Mouse (Mus musculus) hindbrain, embryonic 11.5 days (tissue): ENCODE measurements around the gene Lysmd4. TPM values are rescaled to one million over a fixed set of nuclear protein-coding genes. Genes with fewer than 3 reads are reported as not detected.

Source experiments
- ATAC-seq: fragments of 200-750 bp; cut with Nextera tagmentation; 2 replicates; pipeline ENCODE4 v1.8.0; 2017; ENCODE audit warnings: mild to moderate bottlenecking, moderate TSS enrichment, moderate library complexity; ENCODE audit not compliant: low FRiP score
- DNase-seq: peaks from one replicate; pipeline ENCODE4 v3.0.0-alpha.2; 2015; ENCODE audit warnings: low spot score
- H3K27ac ChIP-seq: fragments of 300-500 bp; sonication (generic); 2 replicates; pipeline ENCODE4 v1.5.1; 2014; ENCODE audit warnings: mild to moderate bottlenecking, low read depth, low read length
- H3K27me3 ChIP-seq: fragments of 300-500 bp; sonication (generic); 2 replicates; pipeline ENCODE4 v1.6.1; 2014; ENCODE audit warnings: mild to moderate bottlenecking, low read length, moderate library complexity, mixed read lengths; ENCODE audit not compliant: control insufficient read depth, insufficient read depth
- H3K36me3 ChIP-seq: fragments of 300-500 bp; sonication (generic); 2 replicates; pipeline ENCODE4 v1.6.1; 2014; ENCODE audit warnings: mild to moderate bottlenecking, low read length, moderate library complexity, mixed read lengths; ENCODE audit not compliant: control insufficient read depth, insufficient read depth
- H3K4me1 ChIP-seq: fragments of 300-500 bp; sonication (generic); replicated peaks from 2 replicates; pipeline ENCODE4 v1.6.1; 2014; ENCODE audit warnings: low read length, mixed read lengths; ENCODE audit not compliant: control insufficient read depth, insufficient read depth
- H3K4me2 ChIP-seq: fragments of 300-500 bp; sonication (generic); replicated peaks from 2 replicates; pipeline ENCODE4 v1.6.1; 2014; ENCODE audit warnings: mild to moderate bottlenecking, low read depth, low read length
- H3K4me3 ChIP-seq: fragments of 300-500 bp; sonication (generic); 2 replicates; pipeline ENCODE4 v1.5.1; 2014; ENCODE audit warnings: low read depth, low read length
- H3K9ac ChIP-seq: fragments of 300-500 bp; sonication (generic); 2 replicates; pipeline ENCODE4 v1.6.1; 2014; ENCODE audit warnings: low read depth, low read length
- H3K9me3 ChIP-seq: fragments of 300-500 bp; sonication (generic); 2 replicates; pipeline ENCODE4 v1.6.1; 2016; ENCODE audit warnings: low read length; ENCODE audit not compliant: control insufficient read depth
- WGBS: fragments of 180-500 bp; shearing (Covaris S2); extraction: QIAGEN DNeasy Blood & Tissue Kit; methylation state at CpG from one replicate; pipeline ENCODE4 v1.1.7; 2014; 5-methylcytosine and 5-hydroxymethylcytosine counted together
- polyA plus RNA-seq: library from polyadenylated mRNA; unstranded; fragments of >200 nt; fragmentation: Nextera tagmentation; extraction: Ambion mirVana; gene quantifications from 2 replicates; pipeline ENCODE4 v1.2.1, GENCODE M21; 2014

The Lysmd4 gene
- polyA plus RNA-seq, 1 experiment from 2014 or later: 11.0 TPM

DNA sequence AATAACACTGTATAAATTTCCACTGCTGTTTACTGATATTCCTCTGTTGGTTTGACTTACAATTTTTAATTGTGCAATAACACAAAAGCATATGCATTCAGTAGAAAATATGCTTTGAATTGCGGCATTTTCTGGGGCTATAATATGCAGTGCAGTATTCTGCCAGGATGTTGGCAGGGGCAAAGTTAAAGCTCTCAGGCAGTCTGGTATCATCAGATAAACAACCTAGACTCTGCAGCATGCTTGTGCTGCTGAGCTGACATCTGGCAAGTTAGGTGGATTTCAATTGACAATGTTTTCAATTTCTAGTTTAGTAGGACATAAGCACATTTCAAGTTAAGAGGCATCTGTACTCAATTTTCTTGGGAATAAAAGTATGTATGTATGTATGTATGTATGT is 69.0 kb downstream of the Lysmd4 start:
- no peak overlapping the region for H3K4me2 ChIP-seq
- H3K27ac ChIP-seq: no peak overlapping the region
- no peak for ATAC-seq
- 96% methylated on average over 1 of the region's 1 CpGs for WGBS
- H3K27me3 ChIP-seq: no peaks in the 10 kb centered on the region
- no peaks in the 10 kb centered on the region for H3K9me3 ChIP-seq
- no peak overlapping the region for H3K9ac ChIP-seq
- H3K4me3 ChIP-seq: no peak overlapping the region
- no peaks in the 10 kb centered on the region for H3K36me3 ChIP-seq
- DNase-seq: no peak
- H3K4me1 ChIP-seq: no peaks in the 10 kb centered on the region

DNA sequence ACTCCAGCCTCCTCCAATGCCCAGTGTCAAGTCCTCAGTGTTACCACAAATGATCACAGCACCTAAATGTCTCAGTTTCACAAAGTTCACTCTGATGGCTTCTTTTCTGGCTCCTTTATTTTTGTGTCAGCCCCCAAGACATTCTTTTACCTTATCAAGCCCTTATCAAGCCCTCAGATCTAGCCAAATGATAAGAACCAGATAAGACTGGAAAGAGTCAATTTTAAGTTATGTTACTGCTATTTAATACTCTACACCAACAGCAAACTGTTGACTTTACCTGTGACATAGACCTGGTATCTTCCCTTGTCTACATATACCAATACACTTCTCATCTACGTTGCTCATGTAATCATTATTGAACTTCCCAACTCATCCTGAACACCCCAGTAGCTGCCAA is 74.1 kb downstream of the Lysmd4 start:
- Histone ChIP-seq H3K27me3 (no peaks in the 10 kb centered on the region), H3K4me1 (no peaks in the 10 kb centered on the region), H3K27ac (no peak overlapping the region), H3K9ac (no peak overlapping the region), H3K36me3 (no peaks in the 10 kb centered on the region), H3K4me3 (no peak overlapping the region), H3K9me3 (no peaks in the 10 kb centered on the region), H3K4me2 (no peak overlapping the region)
- DNase-seq: no peak
- ATAC-seq: no peak
- WGBS: 84% methylated on average over 1 of the region's 1 CpGs

DNA sequence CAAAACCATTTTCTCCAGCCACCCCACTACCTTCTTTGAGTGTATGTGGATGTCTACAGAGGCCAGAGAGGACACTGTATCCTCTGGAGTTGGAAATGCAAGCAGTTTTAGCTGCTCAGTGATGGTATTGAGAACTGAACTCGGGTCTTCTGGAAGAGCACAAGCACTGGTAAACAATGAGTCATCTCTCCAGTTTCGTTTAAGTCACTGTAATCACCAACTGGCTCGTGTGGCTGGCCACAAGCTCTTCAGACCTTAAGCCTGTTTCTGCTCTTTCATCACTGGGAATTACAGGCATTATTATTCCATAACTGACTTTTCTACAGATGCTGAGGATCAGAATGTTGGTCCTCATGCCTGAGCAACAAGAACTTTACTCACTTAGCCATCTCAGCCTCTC is 82.6 kb downstream of the Lysmd4 start:
- Histone ChIP-seq H3K9me3 (no peaks in the 10 kb centered on the region), H3K4me1 (no peaks in the 10 kb centered on the region), H3K4me2 (no peak overlapping the region), H3K27ac (no peak overlapping the region), H3K4me3 (no peak overlapping the region), H3K9ac (no peak overlapping the region), H3K27me3 (no peaks in the 10 kb centered on the region), H3K36me3 (no peaks in the 10 kb centered on the region)
- WGBS: 94% methylated on average over 3 of the region's 3 CpGs
- ATAC-seq: no peak
- DNase-seq: no peak

DNA sequence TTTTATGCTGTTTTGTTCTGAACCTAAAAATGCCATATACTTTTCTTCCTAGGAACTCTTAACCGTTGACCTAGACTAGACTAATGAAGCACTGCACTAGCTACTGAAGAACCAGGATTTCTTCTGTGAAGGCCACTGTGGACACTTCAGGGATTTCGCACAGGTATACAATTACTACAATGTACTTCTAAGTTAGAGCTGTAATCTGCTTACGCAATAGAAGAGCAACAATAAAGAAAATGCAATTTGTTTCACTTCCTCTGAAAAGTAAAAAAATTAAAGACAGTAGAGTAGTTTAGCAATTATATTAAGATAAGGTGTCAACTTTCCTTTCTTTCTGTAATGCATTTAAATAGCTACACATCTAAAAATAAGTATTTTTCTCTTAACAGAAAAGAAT is 84.7 kb downstream of the Lysmd4 start:
- Histone ChIP-seq H3K4me3 (no peak overlapping the region), H3K27me3 (no peaks in the 10 kb centered on the region), H3K36me3 (no peaks in the 10 kb centered on the region), H3K4me2 (no peak overlapping the region), H3K9me3 (no peaks in the 10 kb centered on the region), H3K4me1 (no peaks in the 10 kb centered on the region), H3K9ac (no peak overlapping the region), H3K27ac (no peak overlapping the region)
- WGBS: 94% methylated on average over 3 of the region's 3 CpGs
- DNase-seq (no peak), ATAC-seq (no peak)

GRCm38 (mm10) chr7:67308102-67308501 is 85.8 kb downstream of the Lysmd4 start:
- Histone ChIP-seq H3K4me1 (no peaks in the 10 kb centered on the region), H3K4me2 (no peak overlapping the region), H3K27me3 (no peaks in the 10 kb centered on the region), H3K27ac (no peak overlapping the region), H3K9ac (no peak overlapping the region), H3K4me3 (no peak overlapping the region), H3K9me3 (no peaks in the 10 kb centered on the region), H3K36me3 (no peaks in the 10 kb centered on the region)
- ATAC-seq (no peak), DNase-seq (no peak)
- 90% methylated on average over 2 of the region's 2 CpGs for WGBS

DNA sequence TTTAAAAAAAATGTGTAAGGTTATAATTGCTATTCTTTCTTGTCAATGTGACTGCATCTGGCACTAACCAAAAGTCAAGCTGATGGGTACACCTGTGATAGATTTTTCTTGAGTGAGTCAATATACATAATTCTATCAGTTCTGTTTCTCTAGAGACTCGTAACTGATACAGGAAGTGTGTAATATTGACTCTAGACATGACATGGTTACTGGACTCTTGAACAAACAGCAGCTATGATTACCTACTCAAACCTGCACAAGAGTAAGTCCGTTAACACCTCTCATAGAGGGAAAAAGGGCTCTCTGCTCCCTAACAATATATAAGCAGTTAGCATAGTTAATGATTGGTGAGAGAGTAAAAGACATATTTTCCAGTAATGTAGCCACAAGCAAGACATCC is 87.8 kb downstream of the Lysmd4 start:
- DNase-seq (no peak), ATAC-seq (no peak)
- Histone ChIP-seq H3K4me2 (no peak overlapping the region), H3K27me3 (no peaks in the 10 kb centered on the region), H3K4me3 (no peak overlapping the region), H3K9me3 (no peaks in the 10 kb centered on the region), H3K36me3 (no peaks in the 10 kb centered on the region), H3K27ac (no peak overlapping the region), H3K4me1 (no peaks in the 10 kb centered on the region), H3K9ac (no peak overlapping the region)
- WGBS: 91% methylated on average over 2 of the region's 2 CpGs

GRCm38 (mm10) chr7:67313200-67313599 is 90.9 kb downstream of the Lysmd4 start:
- Histone ChIP-seq H3K9me3 (no peaks in the 10 kb centered on the region), H3K36me3 (no peaks in the 10 kb centered on the region), H3K4me3 (no peak overlapping the region), H3K27me3 (no peaks in the 10 kb centered on the region), H3K4me1 (no peaks in the 10 kb centered on the region), H3K27ac (no peak overlapping the region), H3K9ac (no peak overlapping the region), H3K4me2 (no peak overlapping the region)
- WGBS: 89% methylated on average over 3 of the region's 3 CpGs
- no peak for DNase-seq
- ATAC-seq: no peak

DNA sequence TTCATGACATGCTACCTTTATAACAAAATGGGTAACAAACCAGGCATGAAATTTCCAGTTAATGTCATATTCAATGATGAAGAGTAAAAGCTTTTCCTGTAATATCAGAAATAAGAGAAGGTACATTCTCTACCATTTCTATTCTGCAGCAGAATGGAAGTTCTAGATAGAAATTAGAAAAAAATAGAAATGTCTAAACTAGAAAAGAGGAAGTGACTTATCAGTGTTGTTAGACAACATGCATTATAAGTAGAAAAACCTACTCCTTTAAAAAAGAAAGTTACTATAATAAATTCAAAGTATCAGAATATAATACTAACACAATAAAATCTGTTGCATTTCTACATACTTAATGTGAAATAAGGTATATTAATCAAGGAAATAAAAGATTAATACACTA is 96.4 kb downstream of the Lysmd4 start:
- Histone ChIP-seq H3K9ac (no peak overlapping the region), H3K27ac (no peak overlapping the region), H3K4me3 (no peak overlapping the region), H3K36me3 (no peaks in the 10 kb centered on the region), H3K27me3 (no peaks in the 10 kb centered on the region), H3K9me3 (no peaks in the 10 kb centered on the region), H3K4me2 (no peak overlapping the region), H3K4me1 (no peaks in the 10 kb centered on the region)
- DNase-seq (no peak), ATAC-seq (no peak)

GRCm38 (mm10) chr7:67320359-67320758 is 98.0 kb downstream of the Lysmd4 start:
- Histone ChIP-seq H3K9ac (no peak overlapping the region), H3K4me2 (no peak overlapping the region), H3K4me1 (no peaks in the 10 kb centered on the region), H3K27ac (no peak overlapping the region), H3K36me3 (no peaks in the 10 kb centered on the region), H3K9me3 (no peaks in the 10 kb centered on the region), H3K4me3 (no peak overlapping the region), H3K27me3 (no peaks in the 10 kb centered on the region)
- ATAC-seq (no peak), DNase-seq (no peak)
- 77% methylated on average over 1 of the region's 1 CpGs for WGBS
